Mouse (Mus musculus) neural tube, embryonic 12.5 days (tissue): ENCODE measurements at regions not wholly inside any gene's neighbourhood (a gene's known extent, or its start where the extent isn't known, plus 50 kb on each side); places are given as distances from the start of the nearest gene placed in this dataset.

Source experiments
- ATAC-seq: fragments of 200-750 bp; cut with Nextera tagmentation; 2 replicates; pipeline ENCODE4 v1.8.0; 2017; ENCODE audit warnings: low read depth, mild to moderate bottlenecking, moderate TSS enrichment, moderate library complexity; ENCODE audit not compliant: low FRiP score
- H3K27ac ChIP-seq: fragments of 300-500 bp; sonication (generic); 2 replicates; pipeline ENCODE4 v1.5.1; 2016
- H3K27me3 ChIP-seq: fragments of 300-500 bp; sonication (generic); replicated peaks from 2 replicates; pipeline ENCODE4 v1.6.1; 2016; ENCODE audit warnings: mild to moderate bottlenecking
- H3K36me3 ChIP-seq: fragments of 300-500 bp; sonication (generic); 2 replicates; pipeline ENCODE4 v1.6.1; 2016; ENCODE audit warnings: mild to moderate bottlenecking
- H3K4me1 ChIP-seq: fragments of 300-500 bp; sonication (generic); 2 replicates; pipeline ENCODE4 v1.6.1; 2016
- H3K4me2 ChIP-seq: fragments of 300-500 bp; sonication (generic); replicated peaks from 2 replicates; pipeline ENCODE4 v1.6.1; 2016; ENCODE audit warnings: mild to moderate bottlenecking
- H3K4me3 ChIP-seq: fragments of 300-500 bp; sonication (generic); 2 replicates; pipeline ENCODE4 v1.5.1; 2016
- H3K9ac ChIP-seq: fragments of 300-500 bp; sonication (generic); 2 replicates; pipeline ENCODE4 v1.6.1; 2016; ENCODE audit warnings: mild to moderate bottlenecking
- H3K9me3 ChIP-seq: fragments of 300-500 bp; sonication (generic); 2 replicates; pipeline ENCODE4 v1.6.1; 2016; ENCODE audit warnings: mild to moderate bottlenecking
- WGBS: fragments of 180-500 bp; shearing (Covaris S2); methylation state at CpG from one replicate; pipeline ENCODE4 v1.1.7; 2016; 5-methylcytosine and 5-hydroxymethylcytosine counted together

DNA sequence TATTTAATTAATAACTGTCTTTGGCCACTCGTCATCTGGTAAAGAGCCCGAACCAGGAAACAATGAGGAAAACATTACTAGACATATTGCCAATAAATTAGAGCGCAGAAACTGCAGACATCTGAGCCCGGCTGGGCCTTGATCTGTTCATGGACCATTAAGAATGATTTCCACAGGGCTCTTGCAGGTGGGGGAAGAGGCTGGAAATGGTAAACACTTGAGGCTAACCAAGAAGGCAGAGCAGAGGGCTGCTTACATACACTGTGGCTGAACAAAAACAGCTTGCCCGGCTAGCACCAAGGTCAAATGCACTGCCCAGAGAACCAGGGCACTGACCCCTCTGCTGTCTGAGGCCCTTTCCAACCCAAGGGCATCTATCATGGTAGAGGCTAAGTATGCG lies 115.5 kb upstream of the Twist2 start:
- Histone ChIP-seq H3K4me1 (0 out of 2 replicates have a peak, but pooled peaks cover 4% of the 10 kb centered on the region), H3K9me3 (no peaks in the 10 kb centered on the region), H3K9ac (no peak overlapping the region), H3K36me3 (no peaks in the 10 kb centered on the region), H3K27me3 (no peaks in the 10 kb centered on the region), H3K4me2 (no peak overlapping the region), H3K4me3 (no peak overlapping the region), H3K27ac (no peak overlapping the region)
- WGBS: 58% methylated on average over 6 of the region's 6 CpGs
- no peak for ATAC-seq

GRCm38 (mm10) chr1:91691601-91692000 lies 109.7 kb upstream of the Twist2 start:
- H3K27ac ChIP-seq: no peak overlapping the region
- ATAC-seq: no peak
- WGBS: 91% methylated on average over 1 of the region's 1 CpGs

GRCm38 (mm10) chr1:91692709-91693460 lies 108.4 kb upstream of the Twist2 start:
- Histone ChIP-seq H3K9ac (no peak overlapping the region), H3K4me3 (no peak overlapping the region), H3K27ac (no peak overlapping the region), H3K36me3 (no peaks in the 10 kb centered on the region), H3K27me3 (no peaks in the 10 kb centered on the region), H3K4me2 (no peak overlapping the region), H3K4me1 (no peaks in the 10 kb centered on the region), H3K9me3 (no peaks in the 10 kb centered on the region)
- ATAC-seq: no peak
- WGBS: 85% methylated on average over 9 of the region's 9 CpGs

More at GRCm38 (mm10) chr1:91691601-91692000, 109.7 kb upstream of the Twist2 start:
- Histone ChIP-seq H3K4me1 (no peaks in the 10 kb centered on the region), H3K36me3 (no peaks in the 10 kb centered on the region), H3K9ac (no peak overlapping the region), H3K27me3 (no peaks in the 10 kb centered on the region), H3K9me3 (no peaks in the 10 kb centered on the region), H3K4me2 (no peak overlapping the region), H3K4me3 (no peak overlapping the region)

- H3K36me3 ChIP-seq: no peaks in the 10 kb centered on the region
- no peaks in the 10 kb centered on the region for H3K27me3 ChIP-seq
- no peaks in the 10 kb centered on the region for H3K9me3 ChIP-seq
- no peak overlapping the region for H3K9ac ChIP-seq
- WGBS: 58% methylated on average over 8 of the region's 8 CpGs
- no peak for ATAC-seq
- no peak overlapping the region for H3K27ac ChIP-seq
- no peak overlapping the region for H3K4me2 ChIP-seq
- H3K4me3 ChIP-seq: no peak overlapping the region
- H3K4me1 ChIP-seq: no peaks in the 10 kb centered on the region
Observed at GRCm38 (mm10) chr1:91697053-91697452, 104.2 kb upstream of the Twist2 start.

DNA sequence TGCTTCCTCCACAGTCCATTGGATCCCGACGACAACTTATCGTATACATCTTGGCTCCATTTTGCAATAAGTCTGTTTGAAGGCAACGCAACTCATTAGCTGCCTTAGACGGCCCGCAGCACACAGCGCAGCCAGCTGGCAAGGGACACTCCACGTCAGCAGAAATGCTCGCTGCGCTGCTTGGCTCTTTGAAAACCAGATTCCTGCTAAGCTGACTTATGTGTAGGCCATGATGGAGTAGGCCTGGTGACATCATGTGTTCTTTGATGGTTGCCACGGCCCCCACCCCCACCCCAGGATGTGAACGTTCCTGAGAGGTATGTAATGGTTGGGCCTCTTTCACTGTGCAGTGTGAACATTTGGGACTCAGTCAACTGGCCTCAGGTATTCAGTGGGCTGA lies 99.8 kb upstream of the Twist2 start:
- WGBS: 86% methylated on average over 12 of the region's 12 CpGs
- H3K36me3 ChIP-seq: no peaks in the 10 kb centered on the region
- no peaks in the 10 kb centered on the region for H3K27me3 ChIP-seq
- H3K9ac ChIP-seq: no peak overlapping the region
- H3K4me1 ChIP-seq: no peaks in the 10 kb centered on the region
- no peaks in the 10 kb centered on the region for H3K9me3 ChIP-seq
- no peak overlapping the region for H3K4me3 ChIP-seq
- no peak overlapping the region for H3K27ac ChIP-seq
- H3K4me2 ChIP-seq: no peak overlapping the region
- ATAC-seq: no peak

- H3K27ac ChIP-seq: no peak overlapping the region
- no peak overlapping the region for H3K9ac ChIP-seq
- H3K36me3 ChIP-seq: no peaks in the 10 kb centered on the region
- H3K4me3 ChIP-seq: no peak overlapping the region
- no peaks in the 10 kb centered on the region for H3K4me1 ChIP-seq
- ATAC-seq: no peak
- H3K27me3 ChIP-seq: no peaks in the 10 kb centered on the region
- 88% methylated on average over 6 of the region's 6 CpGs for WGBS
- H3K9me3 ChIP-seq: no peaks in the 10 kb centered on the region
- no peak overlapping the region for H3K4me2 ChIP-seq
Observed at GRCm38 (mm10) chr1:91702021-91702420, 99.2 kb upstream of the Twist2 start.

DNA sequence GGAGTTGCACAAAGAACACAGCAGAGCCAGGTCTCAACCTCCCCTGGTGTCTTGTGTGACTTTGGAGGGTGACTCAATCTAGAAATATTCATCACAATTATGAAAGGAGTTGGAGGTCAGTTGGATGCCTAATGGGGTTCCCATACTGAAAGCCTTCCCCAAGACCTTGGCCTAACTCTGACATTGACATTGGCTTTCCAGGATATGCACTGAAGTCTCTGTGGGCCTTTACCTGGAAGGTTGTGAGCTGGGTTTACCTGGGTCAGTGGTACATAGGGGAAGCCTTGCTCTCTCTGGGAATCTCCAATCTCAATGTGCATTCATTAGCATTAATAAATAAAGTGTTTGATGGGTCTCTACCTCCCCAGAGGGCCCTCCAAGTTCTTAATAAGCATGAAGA lies 98.5 kb upstream of the Twist2 start:
- ATAC-seq: no peak

GRCm38 (mm10) chr1:91705451-91705850 lies 95.8 kb upstream of the Twist2 start:
- no peak overlapping the region for H3K9ac ChIP-seq
- H3K27me3 ChIP-seq: no peaks in the 10 kb centered on the region
- H3K4me3 ChIP-seq: no peak overlapping the region
- no peak for ATAC-seq
- no peaks in the 10 kb centered on the region for H3K4me1 ChIP-seq
- H3K27ac ChIP-seq: no peak overlapping the region
- H3K4me2 ChIP-seq: no peak overlapping the region
- no peaks in the 10 kb centered on the region for H3K36me3 ChIP-seq
- no peaks in the 10 kb centered on the region for H3K9me3 ChIP-seq
- WGBS: 89% methylated on average over 9 of the region's 9 CpGs

More for the DNA sequence above, 98.5 kb upstream of the Twist2 start:
- H3K4me2 ChIP-seq: no peak overlapping the region
- no peaks in the 10 kb centered on the region for H3K36me3 ChIP-seq
- H3K9me3 ChIP-seq: no peaks in the 10 kb centered on the region
- H3K9ac ChIP-seq: no peak overlapping the region
- H3K27ac ChIP-seq: no peak overlapping the region
- no peak overlapping the region for H3K4me3 ChIP-seq
- no peaks in the 10 kb centered on the region for H3K4me1 ChIP-seq
- no peaks in the 10 kb centered on the region for H3K27me3 ChIP-seq

DNA sequence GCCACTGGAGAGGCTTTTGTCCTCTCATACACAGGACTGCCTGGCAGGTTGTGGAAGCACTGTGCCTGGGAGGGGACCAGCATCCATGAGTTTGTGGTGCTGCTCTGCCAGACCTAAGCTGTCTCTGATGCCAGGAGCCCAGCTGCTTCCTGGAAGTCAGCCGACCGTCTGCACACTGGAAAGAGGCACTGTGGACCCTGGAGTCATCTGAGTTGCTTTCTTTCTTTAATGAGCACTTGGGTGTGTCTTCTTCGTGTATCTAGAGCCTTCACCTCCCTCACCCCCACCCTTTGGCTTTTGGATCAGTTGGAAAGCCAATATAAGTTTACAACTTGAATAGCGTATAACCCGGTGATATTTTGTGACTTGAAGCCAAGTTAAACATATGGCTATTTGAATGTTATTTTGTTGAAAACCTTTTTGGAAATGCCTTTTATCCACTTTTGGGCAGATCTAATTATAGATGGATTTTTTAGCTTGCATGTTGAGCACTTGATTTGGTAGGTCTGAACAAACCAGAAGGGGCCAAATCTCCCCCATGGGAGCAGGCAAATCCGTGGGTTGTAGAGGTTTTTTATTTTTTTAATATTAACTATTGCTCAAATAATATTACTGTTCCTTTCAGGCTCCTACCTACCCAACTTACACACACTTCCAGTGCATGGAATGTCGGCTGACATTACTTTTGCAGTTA lies 92.6 kb upstream of the Twist2 start:
- H3K36me3 ChIP-seq: no peaks in the 10 kb centered on the region
- H3K4me3 ChIP-seq: no peak overlapping the region
- H3K4me1 ChIP-seq: no peaks in the 10 kb centered on the region
- 72% methylated on average over 7 of the region's 7 CpGs for WGBS
- H3K4me2 ChIP-seq: no peak overlapping the region
- H3K9me3 ChIP-seq: no peaks in the 10 kb centered on the region
- no peak overlapping the region for H3K27ac ChIP-seq
- no peak for ATAC-seq
- no peak overlapping the region for H3K9ac ChIP-seq
- H3K27me3 ChIP-seq: no peaks in the 10 kb centered on the region

- ATAC-seq: no peak
- Histone ChIP-seq H3K9me3 (no peaks in the 10 kb centered on the region), H3K4me2 (no peak overlapping the region), H3K4me3 (no peak overlapping the region), H3K4me1 (no peaks in the 10 kb centered on the region), H3K27me3 (no peaks in the 10 kb centered on the region), H3K9ac (no peak overlapping the region), H3K27ac (no peak overlapping the region), H3K36me3 (no peaks in the 10 kb centered on the region)
- 98% methylated on average over 1 of the region's 1 CpGs for WGBS
Observed at GRCm38 (mm10) chr1:91709244-91709600, 92.0 kb upstream of the Twist2 start.

GRCm38 (mm10) chr1:91713131-91713530 lies 88.1 kb upstream of the Twist2 start:
- Histone ChIP-seq H3K27me3 (no peaks in the 10 kb centered on the region), H3K4me1 (no peaks in the 10 kb centered on the region), H3K36me3 (no peaks in the 10 kb centered on the region), H3K9ac (no peak overlapping the region), H3K4me3 (no peak overlapping the region), H3K9me3 (no peaks in the 10 kb centered on the region), H3K4me2 (no peak overlapping the region), H3K27ac (no peak overlapping the region)
- 88% methylated on average over 11 of the region's 11 CpGs for WGBS
- no peak for ATAC-seq

DNA sequence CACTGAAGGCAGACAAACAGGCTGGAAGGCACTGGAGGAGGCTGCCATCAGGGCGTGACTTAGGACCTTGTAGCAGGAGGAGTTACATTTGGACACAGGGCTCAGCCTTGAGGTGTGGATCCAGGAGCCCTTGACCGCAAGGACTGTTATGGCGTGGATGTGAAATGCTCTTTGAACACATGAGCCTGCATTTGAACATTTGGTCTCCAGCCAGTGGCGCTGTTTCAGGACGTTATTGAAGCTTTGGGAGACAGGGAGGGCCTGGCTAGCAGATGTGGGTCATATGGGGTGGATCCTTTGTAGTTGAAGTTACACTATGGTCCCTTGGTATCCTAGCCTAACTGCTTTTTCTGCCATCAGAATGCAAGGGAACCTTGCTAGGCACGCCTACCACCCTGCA lies 87.0 kb upstream of the Twist2 start:
- ATAC-seq: no peak
- no peak overlapping the region for H3K9ac ChIP-seq

GRCm38 (mm10) chr1:91715341-91715740 lies 85.9 kb upstream of the Twist2 start:
- no peaks in the 10 kb centered on the region for H3K9me3 ChIP-seq
- H3K4me2 ChIP-seq: no peak overlapping the region
- H3K36me3 ChIP-seq: no peaks in the 10 kb centered on the region
- H3K27me3 ChIP-seq: no peaks in the 10 kb centered on the region
- H3K4me1 ChIP-seq: no peaks in the 10 kb centered on the region
- H3K27ac ChIP-seq: no peak overlapping the region
- H3K4me3 ChIP-seq: no peak overlapping the region
- no peak for ATAC-seq
- no peak overlapping the region for H3K9ac ChIP-seq
- 85% methylated on average over 7 of the region's 7 CpGs for WGBS

More for the DNA sequence above, 87.0 kb upstream of the Twist2 start:
- Histone ChIP-seq H3K27ac (no peak overlapping the region), H3K4me1 (no peaks in the 10 kb centered on the region), H3K36me3 (no peaks in the 10 kb centered on the region), H3K27me3 (no peaks in the 10 kb centered on the region), H3K9me3 (no peaks in the 10 kb centered on the region), H3K4me3 (no peak overlapping the region), H3K4me2 (no peak overlapping the region)
- WGBS: 87% methylated on average over 6 of the region's 6 CpGs
